Mouse (Mus musculus) spleen, embryonic (tissue): ENCODE measurements around the gene Cyb5r1.

Source experiments
- CTCF ChIA-PET: fragments of 350-600 bp; sonication (Branson Sonifier 250); formaldehyde crosslinking; loops from one replicate; lab custom pipeline; 2022; lab: Charles Lee

Cyb5r1 gene

DNA sequence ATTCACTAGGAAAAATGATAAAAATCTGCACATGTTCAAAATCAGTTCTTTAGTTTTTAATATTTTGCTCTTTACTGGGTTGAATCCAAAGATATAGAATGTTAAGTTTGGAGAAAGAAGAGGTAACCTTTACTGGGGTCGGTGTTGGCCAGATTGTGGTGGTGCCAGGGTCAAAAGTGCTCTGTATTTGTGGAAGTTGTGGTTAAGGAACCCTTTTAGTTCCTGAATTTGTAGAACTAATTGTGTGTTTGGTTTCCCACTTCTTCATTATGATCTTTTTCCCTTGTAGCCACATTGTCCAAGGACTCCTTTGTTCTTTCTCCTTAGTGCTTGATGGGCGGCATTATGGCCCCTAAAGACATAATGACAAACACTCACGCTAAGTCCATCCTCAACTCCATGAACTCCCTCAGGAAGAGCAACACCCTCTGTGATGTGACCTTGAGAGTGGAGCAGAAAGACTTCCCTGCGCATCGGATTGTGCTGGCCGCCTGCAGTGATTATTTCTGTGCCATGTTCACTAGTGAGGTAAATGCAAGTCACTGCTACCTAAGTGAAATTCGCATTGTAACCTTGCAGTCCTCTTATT is 52.9 kb downstream of the Cyb5r1 start:
- CTCF ChIA-PET = no interaction called here

DNA sequence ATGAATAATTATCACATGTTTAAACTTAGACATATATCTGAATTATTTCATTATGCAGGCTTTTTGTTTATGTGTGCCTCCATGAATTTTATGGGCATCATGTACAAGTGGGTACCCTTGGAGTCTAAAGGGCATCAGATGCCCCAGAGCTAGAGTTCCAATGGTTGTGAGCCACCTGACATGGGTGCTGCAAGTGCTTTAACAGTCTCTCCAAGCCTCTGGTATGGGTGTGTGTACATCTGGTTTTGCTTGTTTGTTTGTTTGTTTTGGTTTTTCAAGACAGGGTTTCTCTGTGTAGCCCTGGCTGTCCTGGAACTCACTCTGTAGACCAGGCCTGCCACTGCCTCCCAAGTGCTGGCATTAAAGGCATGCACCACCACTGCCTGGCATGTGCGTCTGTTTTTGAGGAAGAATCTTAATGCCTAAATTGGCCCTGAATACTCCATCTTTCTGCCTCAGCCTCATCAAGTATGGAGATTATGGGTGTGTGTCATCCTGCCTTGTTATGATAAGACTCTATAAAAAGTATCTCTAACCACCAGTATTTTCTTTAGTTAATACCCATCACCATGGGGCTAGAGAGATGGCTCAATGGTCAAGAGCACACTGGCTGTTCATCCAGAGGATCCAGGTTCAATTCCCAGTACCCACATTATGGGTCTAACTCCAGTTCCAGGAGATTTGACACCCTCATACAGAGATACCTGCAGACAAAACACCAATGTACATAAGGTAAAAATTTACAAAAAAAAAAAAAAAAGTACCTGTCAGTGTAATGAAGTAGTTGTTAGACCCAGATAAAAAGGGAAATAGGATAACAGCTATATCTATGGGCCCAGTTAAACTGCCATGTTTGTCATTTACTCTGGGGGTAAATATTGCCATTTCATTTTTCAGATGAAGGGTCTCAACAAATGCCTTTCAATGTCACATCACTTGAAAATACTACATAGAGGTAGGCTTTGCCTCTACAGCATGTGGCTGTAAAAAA is 55.2 kb downstream of the Cyb5r1 start:
- CTCF ChIA-PET = interaction anchor here (0.6 to 0.7 kb wide), 2 partner anchors 31 to 945 kb away, joined by 3 read pairs; no protein-coding TSS in a partner anchor
